Mouse (Mus musculus) C2C12 (cell line): ENCODE measurements around the gene Flna.

ENCODE experiments used
- CEBPB ChIP-seq: IDR thresholded peaks from one replicate; pipeline ENCODE4 v1.6.1; 2011; ENCODE audit warnings: low read depth, mild to moderate bottlenecking, control low read depth, moderate library complexity
- CTCF ChIP-seq: IDR thresholded peaks from one replicate; pipeline ENCODE4 v1.5.1; 2011; ENCODE audit not compliant: control insufficient read depth, insufficient read depth, insufficient read length
- FOSL1 ChIP-seq: IDR thresholded peaks from one replicate; pipeline ENCODE4 v1.8.0; 2011; ENCODE audit warnings: mild to moderate bottlenecking, low read length; ENCODE audit not compliant: poor library complexity, insufficient read depth, severe bottlenecking
- MAX ChIP-seq: IDR thresholded peaks from one replicate; pipeline ENCODE4 v1.6.1; 2011; ENCODE audit warnings: mild to moderate bottlenecking, control low read depth
- MYOD1 ChIP-seq: IDR thresholded peaks from one replicate; pipeline ENCODE4 v1.6.1; 2011; ENCODE audit warnings: low read depth; ENCODE audit not compliant: control insufficient read depth, insufficient read length

DNA sequence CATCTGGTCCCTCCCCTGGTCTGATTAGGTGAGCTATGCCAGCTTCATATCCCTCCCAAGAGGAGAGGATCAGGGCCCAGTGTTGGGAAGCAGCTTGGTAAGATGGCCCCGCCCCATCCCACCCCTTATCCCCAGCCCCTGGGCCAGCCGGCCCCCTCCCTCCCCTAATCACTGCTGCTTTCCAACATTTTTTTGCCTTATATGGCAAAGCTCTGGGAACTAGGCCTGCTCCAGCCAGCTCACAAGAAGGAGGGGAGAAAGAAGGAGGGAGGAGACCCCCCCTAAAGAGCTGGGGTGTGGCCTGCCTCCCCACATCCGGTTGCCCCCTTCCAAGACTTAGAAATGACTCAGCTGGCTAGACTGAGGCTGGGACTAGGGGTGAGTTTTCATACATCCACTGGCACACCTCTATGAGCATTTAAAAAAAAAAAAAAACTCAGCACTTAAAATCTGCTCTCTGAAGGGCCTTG lies 5.0 kb downstream of the Flna start:
- TF ChIP-seq CTCF, result no peak
- TF ChIP-seq FOSL1, result no peak
- TF ChIP-seq MAX, result no peak
- no peak for TF ChIP-seq CEBPB
- no peak for TF ChIP-seq MYOD1
